Mouse (Mus musculus) B cell, adult 62 days (primary cell): ENCODE data around the gene 1600014C23Rik. TPM values are rescaled to one million over a fixed set of nuclear protein-coding genes. Genes with fewer than 3 reads are reported as not detected.

Experiments used
- total RNA-seq: library from RNA; stranded (reverse); gene quantifications from 4 replicates; pipeline ENCODE4 v1.2.4, GENCODE M21; 2023

The 1600014C23Rik gene
- total RNA-seq = not detected in 4 replicates

DNA sequence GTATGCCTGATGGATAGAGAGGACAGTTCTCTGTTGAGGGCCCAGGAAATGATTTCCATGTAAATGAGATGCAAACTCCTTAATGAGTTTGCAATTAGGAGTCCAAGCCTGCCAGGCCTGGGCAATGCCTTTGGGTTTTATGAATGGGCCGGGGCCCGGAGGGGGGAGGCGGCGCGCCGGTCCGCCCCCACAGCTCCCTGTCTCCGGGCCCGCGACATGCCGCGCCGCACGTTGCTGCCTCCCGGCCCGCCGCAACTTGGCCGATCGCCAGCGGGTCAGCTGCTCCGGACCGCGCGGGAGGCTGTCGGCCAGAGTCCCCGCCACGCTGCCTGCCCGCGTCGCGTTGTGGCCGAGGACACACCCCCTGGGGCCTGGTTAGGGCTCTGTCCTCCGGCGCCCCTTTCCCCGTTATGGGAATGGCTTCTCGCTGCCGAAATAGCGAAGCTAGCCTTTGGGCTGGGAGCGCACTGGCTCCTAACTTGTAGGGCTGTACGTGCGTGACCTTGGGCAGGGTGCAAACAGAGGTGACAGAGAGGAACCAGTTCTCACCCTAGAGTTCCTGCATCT, at the start of gene 1600014C23Rik:
Gene 1600014C23Rik (minus strand): TSS at position 110 of the 567 bp plus-strand sequence.

DNA sequence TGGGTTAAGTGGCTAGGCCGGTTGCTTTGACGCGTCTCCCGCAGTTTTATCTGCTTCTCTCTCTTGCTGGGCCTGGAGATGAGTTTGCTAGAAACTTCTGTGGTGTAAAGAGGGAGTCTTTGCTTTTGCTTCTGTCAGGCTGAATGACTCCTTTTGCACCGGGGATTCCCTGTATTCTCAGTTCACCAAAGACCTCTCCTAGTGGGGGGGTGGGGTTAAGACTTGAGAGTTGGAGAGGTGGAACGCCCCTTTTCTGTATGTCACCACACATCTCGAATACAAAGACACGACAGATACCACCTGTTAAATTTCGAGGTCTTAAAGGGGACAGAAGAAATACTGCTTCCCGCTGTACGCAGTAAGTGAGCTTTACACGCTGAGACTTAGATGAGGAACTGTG, 46.9 kb downstream of the 1600014C23Rik start, which contains the start of gene Tmem63b:
Gene Tmem63b (minus strand): TSS at position 190 of the 400 bp plus-strand sequence.

DNA sequence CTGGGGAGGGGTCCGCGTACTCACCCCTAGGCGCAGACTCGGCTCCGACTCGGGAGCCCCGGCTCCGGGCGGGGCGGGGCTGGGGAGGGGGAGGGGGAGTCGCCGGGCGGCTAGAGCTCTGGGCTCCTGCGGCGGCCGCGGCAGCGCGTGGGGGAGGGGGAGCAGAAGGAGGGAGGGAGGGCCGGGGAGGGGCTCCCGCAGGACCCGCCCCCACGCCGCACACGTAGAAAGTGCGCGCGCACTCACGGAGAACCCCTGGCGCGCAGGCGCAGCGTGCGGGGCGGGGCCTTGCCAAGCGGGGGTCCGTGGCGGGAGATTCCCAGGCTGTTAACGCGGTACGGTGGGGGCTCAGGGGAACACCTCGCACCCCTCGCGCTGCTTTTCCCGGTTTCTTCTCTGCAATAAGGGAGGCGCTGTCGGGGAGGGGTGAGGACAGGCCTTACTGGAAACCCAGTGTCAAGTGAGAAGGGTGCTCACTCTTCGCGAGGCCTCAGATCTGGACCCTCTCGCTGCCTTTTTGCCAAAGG, 47.5 kb downstream of the 1600014C23Rik start, which contains the start of gene Mrpl14:
Gene Mrpl14 (plus strand): TSS at position 230 of the 527 bp plus-strand sequence.

Other genes starting within 250 kb of the 1600014C23Rik start
- gene Aars2, start 227.0 kb downstream of the 1600014C23Rik start, total RNA-seq = 16.4 to 24.4 TPM (median 20.2 TPM) in 4 replicates
- gene Tcte1, start 210.4 kb downstream of the 1600014C23Rik start, total RNA-seq = not detected in 4 replicates
- gene Tmem151b, start 184.2 kb downstream of the 1600014C23Rik start, total RNA-seq = 0.48 to 0.82 TPM (median 0.65 TPM) in 4 replicates
- 164 to 171 TPM (median 167 TPM) in 4 replicates for gene Nfkbie, start 178.1 kb downstream of the 1600014C23Rik start, total RNA-seq
- 57.9 to 79.1 TPM (median 60.5 TPM) in 4 replicates for gene Slc35b2, start 170.0 kb downstream of the 1600014C23Rik start, total RNA-seq
- 1,053 to 1,253 TPM (median 1,109 TPM) in 4 replicates for gene Hsp90ab1, start 160.6 kb downstream of the 1600014C23Rik start, total RNA-seq
- gene Slc29a1, start 134.2 kb downstream of the 1600014C23Rik start, total RNA-seq = 17.7 to 23.0 TPM (median 19.6 TPM) in 4 replicates
- gene Mymx, start 131.7 kb downstream of the 1600014C23Rik start, total RNA-seq = not detected in 4 replicates
- 0.89 TPM in 1 of 4 replicates, not detected in the others for gene Capn11, start 74.5 kb downstream of the 1600014C23Rik start, total RNA-seq
- gene Mrpl14, start 47.5 kb downstream of the 1600014C23Rik start, total RNA-seq = 21.1 to 26.4 TPM (median 24.9 TPM) in 4 replicates
- 24.9 to 36.0 TPM (median 29.8 TPM) in 4 replicates for gene Tmem63b, start 46.9 kb downstream of the 1600014C23Rik start, total RNA-seq